Mouse (Mus musculus) cerebellum, postnatal 36 days (tissue): ENCODE measurements around the gene Cldn19.

ENCODE experiments used
- DNase-seq, 2 experiments: peaks; one replicate each; pipeline ENCODE4 v3.0.0; 2021 to 2022; ENCODE audit warnings: mixed read lengths in 2 of 2

The Cldn19 gene

GRCm38 (mm10) chr4:119305418-119305817 is 50.2 kb downstream of the Cldn19 start:
- DNase-seq = no peak
